Mouse (Mus musculus): ENCODE data around the gene Lpar1.
"Not testable (repeated sequence)": the region's sequence is repeated elsewhere in the genome, so short reads cannot be mapped to it uniquely, and the experiment has no call there.

Gene Lpar1

DNA sequence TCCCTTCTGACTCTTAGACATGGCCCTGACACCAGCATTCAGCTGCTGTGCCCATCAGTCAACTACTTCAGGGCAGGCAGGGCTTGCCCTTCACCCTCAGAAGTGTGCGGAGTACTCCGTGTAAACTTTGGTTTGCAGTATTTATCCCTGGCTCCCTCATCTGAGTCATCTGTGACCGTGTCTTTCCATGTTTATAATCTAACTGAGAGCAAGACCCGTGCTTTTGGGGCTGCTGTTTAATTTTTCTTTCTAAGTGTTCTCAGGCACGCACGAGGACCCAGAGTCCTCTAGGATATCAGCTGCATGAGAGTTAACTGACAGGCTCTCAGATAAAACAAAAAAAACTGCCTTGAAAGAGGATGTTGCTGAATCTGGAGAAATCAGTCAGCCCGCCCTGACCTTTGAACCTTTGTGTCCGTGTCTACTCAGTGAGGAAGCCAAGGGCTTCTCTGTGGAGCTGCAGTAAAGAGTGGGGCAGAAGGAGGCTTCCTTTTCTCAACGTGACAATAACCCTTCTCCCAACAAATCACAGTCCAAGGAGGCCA, 7.7 kb downstream of the Lpar1 start:
- no peak for DNase-seq (ENCODE audit: low read depth)

DNA sequence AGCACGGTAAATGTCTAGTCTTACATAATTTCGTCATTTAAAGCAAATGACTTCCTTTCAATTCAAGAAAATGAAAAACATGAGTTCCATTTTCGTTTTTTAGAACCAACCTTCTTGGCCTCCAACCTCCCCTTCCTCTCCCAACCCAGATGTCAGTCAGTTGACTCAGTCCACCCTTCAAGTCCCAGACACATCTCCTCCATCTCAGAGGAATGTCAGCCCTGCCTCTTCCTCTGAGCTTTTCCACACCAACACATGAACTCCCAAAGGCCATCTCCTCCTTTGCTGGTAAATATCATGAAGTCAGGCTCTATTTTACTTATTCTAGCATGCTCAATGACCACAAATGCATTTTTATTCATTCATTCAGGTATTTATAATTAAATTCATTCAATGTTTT, 10.5 kb downstream of the Lpar1 start:
- no peak for DNase-seq (ENCODE audit: low read depth)

DNA sequence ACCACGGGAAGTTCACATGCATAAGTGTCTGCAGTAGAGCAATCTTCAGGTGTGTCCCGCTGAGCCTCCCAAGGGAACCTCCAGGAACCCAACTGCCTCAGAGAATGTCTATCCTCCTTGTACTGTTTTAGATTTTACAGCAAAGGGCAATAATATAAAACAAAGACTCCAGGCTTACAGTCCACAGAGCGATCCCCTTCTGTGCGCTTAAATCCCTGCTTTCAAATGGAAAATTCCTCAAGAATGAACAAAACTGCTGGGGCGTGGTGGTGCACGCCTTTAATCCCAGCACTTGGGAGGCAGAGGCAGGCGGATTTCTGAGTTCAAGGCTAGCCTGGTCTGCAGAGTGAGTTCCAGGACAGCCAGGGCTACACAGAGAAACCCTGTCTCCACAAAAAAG, 11.0 kb downstream of the Lpar1 start:
- not testable (repeated sequence) for DNase-seq (ENCODE audit: low read depth)

- no peak for DNase-seq (ENCODE audit: low read depth)
Measured at GRCm38 (mm10) chr4:58540841-58541240, 12.9 kb downstream of the Lpar1 start.

- no peak for DNase-seq (ENCODE audit: low read depth)
Measured at GRCm38 (mm10) chr4:58540385-58540784, 13.3 kb downstream of the Lpar1 start.

GRCm38 (mm10) chr4:58538696-58539095, 15.0 kb downstream of the Lpar1 start:
- DNase-seq (ENCODE audit: low read depth), result no peak

DNA sequence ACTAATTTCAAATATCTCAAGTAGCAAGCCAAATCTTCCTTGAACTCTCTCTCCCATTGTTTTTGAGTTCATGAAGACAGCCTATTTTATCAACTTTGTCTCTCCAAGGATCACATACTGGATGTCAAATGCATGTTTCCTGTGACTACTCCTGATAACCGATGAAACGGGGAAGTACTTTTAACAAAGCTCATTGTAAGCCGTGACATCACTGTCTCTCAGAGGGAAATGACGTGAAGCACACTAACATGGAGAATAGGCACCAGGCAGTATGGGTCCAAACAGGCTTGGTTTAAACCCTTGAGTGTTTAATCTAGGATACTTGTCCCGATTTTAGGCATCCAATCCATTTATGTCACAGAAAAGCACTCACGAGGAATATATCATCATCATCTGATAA, 17.9 kb downstream of the Lpar1 start:
- no peak for DNase-seq (ENCODE audit: low read depth)

DNA sequence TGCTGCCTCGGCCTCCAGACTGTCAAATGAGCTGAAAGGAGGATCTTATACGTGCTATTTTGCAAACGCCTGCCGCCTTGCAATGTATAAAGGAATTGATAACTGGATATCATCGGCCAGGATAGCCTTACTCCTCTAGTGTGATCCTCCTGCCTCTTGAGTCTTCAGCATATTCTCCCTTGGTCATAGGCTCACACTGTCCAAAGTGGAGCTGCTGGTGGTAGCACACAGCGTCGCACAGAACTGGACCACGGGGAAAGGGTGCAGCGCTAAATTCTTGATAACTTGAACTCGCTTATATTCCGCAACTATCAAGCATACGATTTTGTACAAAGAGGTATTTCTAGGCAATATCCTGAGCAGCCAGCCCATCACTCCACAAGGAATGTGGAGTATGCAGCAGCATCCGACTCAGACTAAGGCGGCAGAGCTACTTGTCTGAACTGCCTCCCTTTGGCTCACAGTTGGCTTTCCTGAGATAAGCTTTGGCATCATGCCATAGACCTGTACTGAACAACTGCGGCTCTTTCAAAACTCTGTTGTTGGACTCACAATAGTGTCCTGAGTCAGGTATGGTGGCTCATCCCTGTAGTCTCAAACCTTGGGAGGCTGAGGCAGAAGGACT, 18.9 kb downstream of the Lpar1 start:
- no peak for DNase-seq (ENCODE audit: low read depth)

- no peak for DNase-seq (ENCODE audit: low read depth)
Measured at GRCm38 (mm10) chr4:58534141-58534571, 19.5 kb downstream of the Lpar1 start.

DNA sequence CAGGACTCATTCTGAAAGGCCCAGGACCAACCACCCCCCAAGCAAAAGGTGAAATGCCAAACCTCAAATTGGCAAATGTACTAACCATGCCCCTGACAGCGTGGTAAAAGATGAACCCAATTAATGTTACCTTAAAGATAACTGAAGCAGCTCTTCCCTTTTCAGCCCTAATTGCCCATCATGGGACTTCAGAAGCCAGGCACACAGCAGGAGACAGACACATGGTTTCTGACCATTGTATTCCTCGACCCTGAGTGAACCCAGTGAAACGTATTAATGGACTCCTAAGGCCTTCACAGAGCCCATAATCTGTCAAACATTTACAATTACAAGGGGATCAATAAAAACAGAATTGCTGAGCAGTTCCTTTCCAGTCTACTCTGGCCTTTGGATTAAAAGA, 20.2 kb downstream of the Lpar1 start:
- DNase-seq (ENCODE audit: low read depth), result no peak

GRCm38 (mm10) chr4:58532326-58532725, 21.4 kb downstream of the Lpar1 start:
- DNase-seq (ENCODE audit: low read depth), result no peak

DNA sequence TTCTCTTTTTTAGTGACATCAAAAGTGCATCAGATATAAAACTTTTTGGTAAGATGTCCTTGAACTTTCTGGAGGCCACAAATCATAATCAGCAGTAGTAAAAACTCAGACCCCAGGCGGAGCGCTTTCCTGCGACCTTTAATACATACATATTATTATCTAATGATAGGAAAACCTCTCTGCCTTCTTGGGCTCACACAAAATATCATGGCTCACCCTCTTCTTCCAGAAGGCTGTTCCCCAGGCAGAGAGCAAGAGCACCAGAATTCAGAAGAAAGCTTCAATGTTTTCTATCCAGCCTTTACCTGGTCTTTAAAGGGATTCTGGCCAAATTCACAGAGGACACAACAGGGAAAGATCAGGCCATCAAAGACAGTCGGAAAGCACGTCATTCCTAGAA, 23.0 kb downstream of the Lpar1 start:
- DNase-seq (ENCODE audit: low read depth), result no peak

GRCm38 (mm10) chr4:58530279-58530678, 23.4 kb downstream of the Lpar1 start:
- DNase-seq (ENCODE audit: low read depth), result no peak

DNA sequence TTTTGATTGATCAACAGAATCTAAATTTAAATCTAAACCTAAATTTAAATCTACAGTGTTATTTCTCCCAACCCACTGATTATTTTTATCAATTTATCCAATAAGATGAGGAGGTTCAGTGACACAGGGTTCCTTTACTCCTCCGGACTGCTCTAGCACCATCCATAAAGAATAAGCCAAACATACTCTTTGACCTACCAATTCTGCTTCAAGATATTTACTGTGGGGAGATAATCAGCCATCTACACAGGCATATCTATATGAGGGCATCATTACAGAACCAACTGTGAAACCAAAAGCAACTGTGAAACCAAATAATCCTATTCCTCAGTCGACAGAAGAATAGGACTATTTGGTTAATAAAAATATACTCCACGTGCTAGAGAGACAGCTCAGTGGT, 25.8 kb downstream of the Lpar1 start:
- DNase-seq (ENCODE audit: low read depth), result no peak

GRCm38 (mm10) chr4:58521137-58521536, 32.6 kb downstream of the Lpar1 start:
- DNase-seq (ENCODE audit: low read depth), result no peak

- DNase-seq (ENCODE audit: low read depth), result no peak
Measured at GRCm38 (mm10) chr4:58520531-58520930, 33.2 kb downstream of the Lpar1 start.

GRCm38 (mm10) chr4:58519891-58520290, 33.8 kb downstream of the Lpar1 start:
- DNase-seq (ENCODE audit: low read depth), result no peak

DNA sequence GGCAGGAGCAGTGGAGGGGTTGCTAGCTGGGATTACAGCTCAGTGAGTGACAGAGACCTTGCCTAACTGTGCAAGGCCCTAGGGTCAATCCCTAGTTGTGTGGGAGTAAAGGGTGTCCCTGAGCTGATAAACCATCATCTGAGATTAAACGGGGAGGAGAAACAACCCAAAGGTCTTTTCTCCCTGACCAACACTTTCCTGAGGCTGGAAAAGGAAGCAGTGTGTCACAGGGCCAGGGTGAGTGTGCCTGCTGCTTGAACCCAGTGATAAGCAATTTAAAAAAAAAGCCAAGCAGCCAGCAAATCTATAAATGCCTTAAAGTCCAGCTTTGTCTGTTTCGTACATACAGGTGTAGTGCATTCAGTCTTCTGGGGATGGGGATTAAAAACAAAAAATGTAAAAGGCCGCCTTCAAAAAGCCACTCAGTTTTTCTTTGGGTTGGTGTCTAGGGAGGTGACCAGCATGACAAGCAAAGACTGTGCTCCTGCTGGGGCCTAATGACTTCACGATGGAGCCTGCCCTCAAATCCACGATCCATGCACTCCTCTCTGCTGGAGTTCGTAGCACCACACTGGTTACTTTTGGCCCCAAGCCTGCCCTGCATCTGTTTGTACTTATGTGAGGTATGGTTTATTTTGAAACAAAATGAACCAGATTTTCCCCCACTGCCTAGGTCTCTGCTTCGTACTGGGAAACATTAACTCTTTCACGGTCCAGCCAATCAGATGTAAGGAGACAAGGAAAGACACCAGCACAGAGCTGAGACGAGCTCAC, 35.3 kb downstream of the Lpar1 start:
- no peak for DNase-seq (ENCODE audit: low read depth)

- DNase-seq (ENCODE audit: low read depth), result no peak
Measured at GRCm38 (mm10) chr4:58516810-58517209, 36.9 kb downstream of the Lpar1 start.

- no peak for DNase-seq (ENCODE audit: low read depth)
Measured at GRCm38 (mm10) chr4:58516221-58516620, 37.5 kb downstream of the Lpar1 start.

- DNase-seq (ENCODE audit: low read depth), result no peak
Measured at GRCm38 (mm10) chr4:58511554-58511953, 42.1 kb downstream of the Lpar1 start.

GRCm38 (mm10) chr4:58508833-58509232, 44.9 kb downstream of the Lpar1 start:
- DNase-seq (ENCODE audit: low read depth), result no peak

- no peak for DNase-seq (ENCODE audit: low read depth)
Measured at GRCm38 (mm10) chr4:58507536-58507935, 46.2 kb downstream of the Lpar1 start.

All from induced T-regulatory cell, adult 2 months (primary cell).